Mouse (Mus musculus) gastrocnemius, postnatal 25 days (tissue): ENCODE measurements around the gene Mobp. TPM values are rescaled to one million over a fixed set of nuclear protein-coding genes. Genes with fewer than 3 reads are reported as not detected.
A peak's percentile ranks its signal among the peaks of the same experiment; 100 is the strongest.
"Not testable (repeated sequence)": the region's sequence is repeated elsewhere in the genome, so short reads cannot be mapped to it uniquely, and the experiment has no call there.

ENCODE experiments used
- DNase-seq: peaks from one replicate; pipeline ENCODE4 v3.0.0; 2022
- long read RNA-seq, 2 experiments: library from polyadenylated mRNA; stranded (forward); transcript quantifications; one replicate each; pipeline ENCODE4 v2.0.0; 2021
- total RNA-seq, 2 experiments: library from RNA; stranded (reverse); gene quantifications; 1 replicate in 1 of 2; 2 replicates in 1 of 2; pipeline ENCODE4 v1.2.3; 2021

The Mobp gene
- not detected for total RNA-seq
- long read RNA-seq, experiment 1, result 0 reads
- long read RNA-seq, experiment 2, result 0 reads

DNA sequence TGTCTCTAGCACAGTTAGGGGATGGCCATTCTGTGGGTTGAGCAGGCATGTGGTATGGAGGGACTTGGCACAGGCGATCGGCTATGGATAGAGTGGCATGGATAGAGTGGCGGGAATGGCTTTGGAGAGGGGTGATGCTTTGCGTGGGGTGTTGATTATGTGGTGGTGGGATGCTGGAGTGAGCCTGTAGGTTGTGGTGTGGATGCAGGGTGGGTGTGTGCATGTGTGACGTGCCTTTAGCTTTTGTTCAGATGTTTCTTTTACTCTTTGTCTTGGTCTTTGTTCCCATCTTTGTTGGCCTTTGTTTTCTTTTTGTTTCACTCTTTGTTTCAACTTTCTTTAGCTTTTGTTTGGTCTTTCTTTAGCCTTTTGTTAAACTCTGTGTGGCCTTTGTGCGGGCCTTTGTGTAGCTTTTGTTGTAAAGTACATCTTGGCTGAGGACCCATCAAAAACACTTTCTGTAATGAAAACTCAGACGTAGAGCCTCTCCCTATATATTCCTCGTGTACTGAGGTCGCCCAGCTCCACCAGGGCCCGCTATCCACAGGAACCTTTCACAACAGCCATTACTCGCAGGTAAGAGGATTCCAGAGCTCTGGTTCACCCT lies at the start of gene Mobp:
TSS of gene Mobp (plus strand) at position 486 of the 607 bp plus-strand sequence.
- DNase-seq, result no peak

DNA sequence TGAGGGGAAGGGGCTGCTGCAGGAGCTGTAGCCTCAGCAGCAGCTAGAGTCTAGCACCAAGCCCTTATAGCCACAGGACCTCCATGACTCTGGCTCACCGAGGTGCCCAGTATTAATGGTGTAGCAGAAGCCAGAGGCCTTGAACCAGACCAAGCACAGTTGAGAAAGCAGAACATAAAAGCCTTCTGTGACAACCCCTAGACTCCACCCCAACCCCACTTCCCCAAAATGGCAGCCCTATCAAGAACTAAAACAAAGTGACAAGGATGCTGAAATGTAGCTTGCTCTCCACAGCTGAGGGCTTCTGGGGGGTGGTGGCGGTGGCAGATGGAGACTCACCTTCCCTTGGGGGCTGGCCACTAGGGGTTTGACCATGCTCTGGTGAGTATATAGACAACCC lies 48.3 kb upstream of the Mobp start:
- no peak for DNase-seq

DNA sequence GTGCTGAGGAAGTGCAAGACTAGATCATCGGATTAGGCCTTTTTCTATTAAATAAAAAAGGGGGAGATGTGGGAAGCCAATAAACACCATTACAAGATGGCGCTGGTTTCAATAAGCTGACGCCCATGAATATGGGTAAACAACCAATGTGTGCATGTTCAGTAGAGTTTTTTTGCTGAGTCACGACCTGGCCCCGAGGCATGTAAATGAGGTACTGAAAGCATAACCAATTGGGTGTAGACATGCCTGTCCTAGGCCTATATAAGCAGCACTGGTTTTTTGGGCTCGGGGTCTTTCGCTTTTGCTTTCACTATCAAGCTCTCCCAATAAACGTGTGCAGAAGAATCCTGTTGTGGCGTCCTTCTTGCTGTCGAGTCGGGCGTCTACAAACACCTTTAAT lies 40.6 kb upstream of the Mobp start:
- DNase-seq, result not testable (repeated sequence)

GRCm38 (mm10) chr9:120110211-120111018 lies 39.1 kb upstream of the Mobp start, which contains the start of gene Slc25a38:
TSS of gene Slc25a38 (plus strand) at chr9:120110374.
- peak; percentile 95 for DNase-seq

GRCm38 (mm10) chr9:120111156-120111945 lies 38.2 kb upstream of the Mobp start:
- DNase-seq, result no peak

GRCm38 (mm10) chr9:120112472-120112871 lies 37.0 kb upstream of the Mobp start:
- no peak for DNase-seq

DNA sequence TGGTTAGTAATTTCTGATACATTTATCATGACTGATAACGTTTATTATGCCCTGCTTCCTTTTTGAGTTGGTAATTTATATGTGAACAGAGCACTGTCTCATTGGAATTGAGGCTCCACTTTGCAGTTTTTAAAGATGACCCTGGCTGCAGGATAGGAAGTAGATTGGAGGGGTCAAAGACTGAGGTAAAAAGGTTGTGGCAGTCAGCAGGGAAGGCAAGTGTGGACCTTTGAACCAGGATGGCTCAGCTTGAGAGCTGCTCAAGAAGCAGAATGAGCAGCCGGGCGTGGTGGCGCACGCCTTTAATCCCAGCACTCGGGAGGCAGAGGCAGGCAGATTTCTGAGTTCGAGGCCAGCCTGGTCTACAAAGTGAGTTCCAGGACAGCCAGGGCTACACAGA lies 36.1 kb upstream of the Mobp start:
- DNase-seq, result no peak

DNA sequence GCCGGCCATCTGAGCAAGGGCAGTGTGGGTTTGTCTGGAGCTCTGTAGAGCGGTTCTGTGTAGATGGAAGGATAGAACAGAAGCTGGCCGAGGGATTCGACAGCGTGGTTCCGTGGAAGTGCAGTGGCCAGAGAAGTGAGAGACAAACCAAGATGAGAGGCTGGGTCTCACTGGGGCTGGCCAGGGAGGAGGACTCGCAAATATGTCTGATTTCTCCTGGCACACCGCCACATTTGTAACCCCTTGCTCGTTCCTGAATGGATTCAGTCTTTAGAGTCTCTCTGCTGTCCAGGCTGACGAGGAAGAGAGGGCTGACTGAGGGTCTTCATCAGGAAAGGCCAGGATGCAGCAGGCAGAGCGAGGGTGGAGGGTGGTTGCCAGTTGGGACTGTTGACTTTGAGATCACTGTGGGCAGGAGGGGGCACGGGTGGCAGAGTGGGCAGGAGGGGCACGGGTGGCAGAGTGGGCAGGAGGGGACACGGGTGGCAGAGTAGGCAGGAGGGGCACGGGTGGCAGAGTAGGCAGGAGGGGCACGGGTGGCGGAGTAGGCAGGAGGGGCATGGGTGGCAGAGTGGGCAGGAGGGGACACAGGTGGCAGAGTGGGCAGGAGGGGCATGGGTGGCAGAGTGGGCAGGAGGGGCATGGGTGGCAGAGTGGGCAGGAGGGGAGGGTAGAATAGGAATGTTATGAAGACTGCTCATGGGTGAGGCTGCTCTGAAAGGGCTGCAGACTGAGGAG lies 35.3 kb upstream of the Mobp start:
- no peak for DNase-seq

- no peak for DNase-seq
Observed at GRCm38 (mm10) chr9:120114789-120115151, 34.7 kb upstream of the Mobp start.

DNA sequence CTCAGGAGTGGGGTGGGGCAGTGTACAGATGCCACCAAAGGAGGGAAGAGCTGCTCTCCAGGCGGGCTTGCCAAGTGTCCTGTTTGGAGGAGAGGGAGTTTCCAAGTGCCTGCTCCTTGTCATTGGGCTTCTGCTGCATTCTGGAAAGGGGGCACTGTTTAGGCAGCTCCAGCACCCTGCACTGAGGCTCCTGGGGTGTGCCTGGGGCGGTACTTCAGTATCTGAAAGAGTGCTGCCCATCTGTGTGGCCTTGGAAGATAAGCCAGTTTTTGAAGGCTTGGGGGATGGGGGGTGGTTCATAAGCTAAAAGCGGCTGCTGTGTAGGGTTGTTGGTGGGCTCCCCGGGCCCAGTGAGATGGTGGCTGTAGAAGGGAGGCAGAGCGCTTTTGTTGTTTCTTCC lies 33.9 kb upstream of the Mobp start:
- no peak for DNase-seq

GRCm38 (mm10) chr9:120116184-120116624 lies 33.3 kb upstream of the Mobp start:
- DNase-seq, result no peak

DNA sequence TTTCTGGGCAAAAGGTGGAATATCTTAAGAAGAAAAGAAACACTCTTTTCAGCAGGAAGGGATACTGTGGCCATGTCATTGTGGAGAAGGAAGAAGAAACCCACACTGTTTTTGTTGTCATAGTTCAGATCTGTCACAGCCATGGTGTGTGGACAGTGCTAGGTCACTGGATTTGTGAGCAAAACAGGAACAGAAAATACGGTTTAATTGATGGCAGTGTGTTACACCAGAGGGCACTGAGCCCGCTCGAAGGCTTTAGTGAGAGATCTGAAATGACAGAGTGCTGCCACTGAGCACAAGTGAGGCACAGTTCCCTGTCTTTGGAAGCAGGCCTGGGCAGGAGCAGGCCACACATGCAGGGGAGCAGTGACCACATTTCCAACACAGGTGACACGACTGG lies 31.3 kb upstream of the Mobp start:
- no peak for DNase-seq

DNA sequence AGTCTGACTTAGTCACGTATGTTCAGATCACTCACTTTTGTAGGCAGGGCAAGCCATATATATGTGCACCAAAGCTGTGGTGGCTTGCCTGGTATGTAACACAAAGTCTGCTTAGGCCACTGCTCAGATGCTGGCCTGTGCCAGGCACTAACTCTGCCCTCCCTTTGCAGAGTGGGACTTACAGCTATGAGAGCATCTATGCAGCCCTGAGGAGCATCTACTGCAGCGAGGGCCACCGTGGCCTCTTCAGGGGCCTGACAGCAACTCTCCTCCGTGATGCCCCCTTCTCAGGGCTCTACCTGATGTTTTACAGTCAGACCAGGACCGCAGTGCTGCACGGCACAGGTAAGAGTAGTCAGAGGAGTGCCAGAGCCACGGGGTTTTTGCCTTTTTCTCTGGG lies 29.0 kb upstream of the Mobp start:
- DNase-seq, result no peak

- no peak for DNase-seq
Observed at GRCm38 (mm10) chr9:120126868-120127267, 22.6 kb upstream of the Mobp start.

DNA sequence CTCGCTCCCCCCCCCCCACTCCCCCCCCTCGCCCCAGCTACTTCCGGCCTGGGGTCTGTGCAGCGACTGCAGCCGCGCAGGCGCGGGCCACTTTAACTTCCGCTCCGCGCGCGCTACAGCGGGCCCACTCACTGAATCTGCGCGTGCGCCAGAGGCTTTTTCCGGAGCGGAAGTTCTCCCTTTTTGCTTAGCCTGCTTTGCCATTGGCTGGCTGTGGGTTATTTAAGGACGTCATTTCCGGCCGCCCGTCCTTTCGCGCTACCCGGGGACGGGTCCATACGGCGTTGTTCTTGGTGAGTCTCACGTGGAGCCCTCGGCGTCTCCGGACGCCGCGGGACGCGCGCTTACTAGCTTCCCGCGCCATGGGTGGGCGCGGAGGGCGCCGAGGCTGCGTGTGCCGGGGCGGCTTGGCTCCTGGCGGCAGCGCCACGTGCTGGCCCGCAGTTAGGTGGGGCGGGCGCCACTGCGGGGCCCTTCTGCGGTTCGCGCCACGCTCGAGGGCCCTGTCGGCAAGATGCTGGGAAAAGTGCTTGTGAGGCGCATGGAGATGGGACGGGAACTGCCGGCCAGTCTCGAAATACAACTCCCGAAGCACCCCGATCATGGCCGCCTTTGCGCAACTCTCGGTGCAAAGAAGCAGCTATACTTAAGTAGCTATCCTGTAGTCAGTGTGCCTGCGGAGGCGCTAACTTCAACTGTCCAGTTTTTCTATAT lies 21.8 kb upstream of the Mobp start, which contains the start of gene Rpsa:
TSS of gene Rpsa (plus strand) at position 152 of the 714 bp plus-strand sequence.
- peak; percentile 98 for DNase-seq

DNA sequence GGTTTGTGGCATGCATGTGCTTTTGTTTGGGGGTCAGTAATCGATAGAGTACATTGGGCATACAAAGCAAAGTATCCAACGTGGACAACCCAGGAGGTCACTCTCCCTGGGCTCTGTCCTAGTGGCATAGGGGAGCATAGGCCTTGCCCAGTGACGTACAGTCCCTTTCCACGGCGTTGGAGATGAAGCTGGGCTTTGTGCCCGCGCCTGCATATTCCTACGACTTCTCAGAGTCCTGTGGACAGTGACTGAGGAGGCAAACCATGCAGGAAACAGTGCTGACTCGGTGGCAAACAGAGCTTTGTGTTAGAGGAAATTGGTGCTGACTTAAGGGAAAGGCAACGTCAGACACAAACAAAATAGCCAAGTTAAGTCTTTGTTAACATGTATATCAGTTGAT lies 20.2 kb upstream of the Mobp start:
- DNase-seq, result no peak

GRCm38 (mm10) chr9:120131784-120132288 lies 17.7 kb upstream of the Mobp start:
- no peak for DNase-seq

- no peak for DNase-seq
Observed at GRCm38 (mm10) chr9:120132980-120133754, 16.3 kb upstream of the Mobp start.

- DNase-seq, result no peak
Observed at GRCm38 (mm10) chr9:120133755-120134475, 15.6 kb upstream of the Mobp start.
